8 mouse cellular contexts compared by ENCODE assay signal in the genomic region with DNA sequence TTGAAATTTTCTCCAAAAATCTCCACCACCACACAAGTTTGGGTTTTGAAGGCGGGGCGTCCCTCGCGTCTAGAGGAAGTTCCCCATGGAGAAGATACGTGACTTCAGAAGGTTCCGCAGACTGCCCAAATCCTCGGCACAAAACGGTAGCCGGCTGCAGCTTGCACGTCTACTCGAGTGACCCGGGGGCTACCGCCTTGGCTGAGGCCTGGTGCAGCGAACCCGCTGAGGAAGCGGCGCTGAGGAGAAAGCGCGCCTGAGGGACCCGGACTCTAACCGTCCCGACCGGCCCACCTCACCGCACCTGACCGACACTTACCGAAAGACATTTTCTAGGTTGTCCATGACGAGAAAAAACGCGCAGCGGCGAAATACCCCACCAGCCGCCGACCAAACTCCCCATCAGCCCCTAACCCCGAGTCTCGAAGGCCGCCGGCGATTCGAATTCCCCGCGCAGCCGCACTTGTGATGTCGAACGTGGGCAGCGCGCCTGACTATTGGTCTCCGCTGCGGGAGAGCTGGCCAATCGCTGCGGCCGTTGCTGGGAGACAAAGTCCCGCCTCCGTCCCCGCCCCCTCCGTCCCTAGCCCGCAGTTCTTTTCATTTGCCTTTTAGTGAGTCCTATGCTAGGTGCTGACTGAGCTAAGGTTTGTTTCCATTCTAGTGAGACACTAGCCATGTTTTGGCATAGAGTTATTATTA. TPM values are rescaled to one million over a fixed set of nuclear protein-coding genes. Genes with fewer than 3 reads are reported as not detected.
DNase-seq lines count a peak whose midpoint lies in the region; ATAC-seq and TF ChIP-seq lines count a peak whose summit lies in the region.

Gene Bub1, minus strand, starts transcription at position 465 of the 702 bp plus-strand sequence.

- no peaks in the 10 kb centered on the region for H3K4me1 ChIP-seq in ES-Bruce4 (ENCODE audit: control insufficient read depth, insufficient read depth, low read length)
- peaks cover 6% of the 10 kb centered on the region for H3K4me1 ChIP-seq in forebrain, embryonic 14.5 days (ENCODE audit: control insufficient read depth, insufficient read depth, low read length)
- H3K4me1 ChIP-seq in lung, adult 2 months (ENCODE audit: control insufficient read depth, insufficient read depth, low read length): no peaks in the 10 kb centered on the region; the same call in 1 of the 2 replicates

- peak within 1 kb of the TSS; percentile 26; the same call in 1 of the 2 replicates for H3K27ac ChIP-seq in ES-Bruce4 (ENCODE audit: insufficient read depth, low read length)
- H3K27ac ChIP-seq in forebrain, embryonic 14.5 days (ENCODE audit: low read depth, low read length): no peak within 1 kb of the TSS

- H3K4me2 ChIP-seq in forebrain, embryonic 14.5 days (ENCODE audit: low read length): peak within 1 kb of the TSS; percentile 79

- H3K9me3 ChIP-seq in ES-Bruce4 (replicated peaks; ENCODE audit: control insufficient read depth, insufficient read depth, low read length, poor library complexity, severe bottlenecking): no peaks in the 10 kb centered on the region
- H3K9me3 ChIP-seq in forebrain, embryonic 14.5 days (replicated peaks; ENCODE audit: control insufficient read depth, low read length): no peaks in the 10 kb centered on the region

- TF ChIP-seq EP300 in ES-Bruce4 (IDR thresholded peaks at IDR 0.05; ENCODE audit: insufficient read depth, low read depth, low read length): no peak

- peak within 1 kb of the TSS; percentile 89 for H3K4me3 ChIP-seq in ES-Bruce4 (ENCODE audit: low read depth, low read length)
- H3K4me3 ChIP-seq in forebrain, embryonic 14.5 days (ENCODE audit: low read depth, low read length): peak within 1 kb of the TSS; percentile 57
- H3K4me3 ChIP-seq in lung, adult 2 months (replicated peaks; ENCODE audit: extremely low read depth, low read depth, low read length): peak within 1 kb of the TSS; percentile 63

- peaks cover 16% of the 10 kb centered on the region for H3K36me3 ChIP-seq in ES-Bruce4 (ENCODE audit: control insufficient read depth, insufficient read depth, low read length, poor library complexity, severe bottlenecking)
- peaks cover 8% of the 10 kb centered on the region for H3K36me3 ChIP-seq in forebrain, embryonic 14.5 days (ENCODE audit: control insufficient read depth, insufficient read depth, low read length)

- peak; percentile 91 for ATAC-seq in cerebellum, adult (ENCODE audit: insufficient number of reproducible peaks, low FRiP score, low TSS enrichment)
- ATAC-seq in forebrain, embryonic 14.5 days: peak; percentile 100
- ATAC-seq in neutrophil, adult 5-6 weeks (ENCODE audit: extremely low read depth, insufficient number of reproducible peaks, low FRiP score, poor library complexity, severe bottlenecking): peak; percentile 99

- peak; percentile 97 for DNase-seq in forebrain, embryonic 14.5 days (ENCODE audit: low spot score)
- DNase-seq in heart, postnatal 25 days (ENCODE audit: low spot score): peak; percentile 79
- DNase-seq in layer of hippocampus, adult 18-20 months (ENCODE audit: low spot score in 2 of 2): peak; percentile 85 to 94
- DNase-seq in lung, adult 2 months: peak; percentile 90
- peak; percentile 86 to 88 for DNase-seq in thymus, adult 18-20 months

- no peaks in the 10 kb centered on the region for H3K27me3 ChIP-seq in ES-Bruce4 (ENCODE audit: control insufficient read depth, insufficient read depth, low read length, poor library complexity, severe bottlenecking)
- no peaks in the 10 kb centered on the region for H3K27me3 ChIP-seq in forebrain, embryonic 14.5 days (replicated peaks; ENCODE audit: control insufficient read depth, insufficient read depth, low read length)

- no peak for TF ChIP-seq CTCF in ES-Bruce4 (IDR thresholded peaks at IDR 0.05; ENCODE audit: low read depth, low read length)
- no peak for TF ChIP-seq CTCF in lung, adult 2 months (IDR thresholded peaks at IDR 0.05; ENCODE audit: insufficient read depth, low read length)

- H3K9ac ChIP-seq in ES-Bruce4 (ENCODE audit: low read depth, poor library complexity, severe bottlenecking): peak within 1 kb of the TSS; percentile 91
- peak within 1 kb of the TSS; percentile 56 for H3K9ac ChIP-seq in forebrain, embryonic 14.5 days (ENCODE audit: low read length)

- intact Hi-C loops in heart, postnatal 25 days (cut with DNase I): loop anchor here (10.0 kb wide), 1 partner anchor 227 kb away; no protein-coding TSS in a partner anchor

- TF ChIP-seq POLR2A in ES-Bruce4 (IDR thresholded peaks at IDR 0.05; ENCODE audit: insufficient read depth, low read length): peak; percentile 32
- no peak for TF ChIP-seq POLR2A in lung, adult 2 months (IDR thresholded peaks at IDR 0.05; ENCODE audit: borderline replicate concordance, extremely low read depth, low read depth, low read length)

- WGBS in forebrain, embryonic 14.5 days: under 1% methylated on average over 56 of the region's 56 CpGs
- WGBS in lung, adult 2 months: under 1% methylated on average over 56 of the region's 56 CpGs

RNA-seq across cellular contexts. Expression of gene Bub1, which starts in this region (rescaled TPM):
- 191 and 198 TPM in 2 replicates for polyA plus RNA-seq in ES-Bruce4 (2011; ENCODE audit: insufficient read depth, insufficient read length, low read depth, missing spikeins)
- 8.4 and 10.5 TPM in 2 replicates for polyA plus RNA-seq in forebrain, embryonic 14.5 days (2014; fragmentation: Nextera tagmentation; extraction: Ambion mirVana)
- total RNA-seq in heart, postnatal 25 days (2021): under 1 TPM; 0.45 to 0.78 TPM
- under 1 TPM; 0.20 to 0.35 TPM for total RNA-seq in layer of hippocampus, adult 18-20 months (2021)
- polyA plus RNA-seq in lung, adult 2 months (2012; rRNA removed): 0.52 and 1.1 TPM in 2 replicates
- 0.25 TPM in 1 of 2 replicates, not detected in the other for total RNA-seq in neutrophil, adult 5-6 weeks (2017)

Comparison
In these comparisons a context has a peak if more than half of its experiments do, and no peak if none do; other contexts are left out.
1. RNA of gene Bub1 (polyA plus RNA-seq): 191 to 198 TPM in ES-Bruce4; 8.4 to 10.5 TPM in forebrain, embryonic 14.5 days and 0.52 to 1.1 TPM in lung, adult 2 months; every median in the first group is over 10 times any median in the second.
2. Peak in DNase-seq in heart, postnatal 25 days; RNA of the gene not detected or under 1 TPM.
3. Peak in DNase-seq in layer of hippocampus, adult 18-20 months; RNA of the gene not detected or under 1 TPM.
4. Peak in ATAC-seq in neutrophil, adult 5-6 weeks; RNA of the gene not detected or under 1 TPM.
5. Peak in every context shown above with its lines, with median percentiles within 50 percentile points of each other: H3K4me3 ChIP-seq, ATAC-seq and DNase-seq.